In the genomic region with DNA sequence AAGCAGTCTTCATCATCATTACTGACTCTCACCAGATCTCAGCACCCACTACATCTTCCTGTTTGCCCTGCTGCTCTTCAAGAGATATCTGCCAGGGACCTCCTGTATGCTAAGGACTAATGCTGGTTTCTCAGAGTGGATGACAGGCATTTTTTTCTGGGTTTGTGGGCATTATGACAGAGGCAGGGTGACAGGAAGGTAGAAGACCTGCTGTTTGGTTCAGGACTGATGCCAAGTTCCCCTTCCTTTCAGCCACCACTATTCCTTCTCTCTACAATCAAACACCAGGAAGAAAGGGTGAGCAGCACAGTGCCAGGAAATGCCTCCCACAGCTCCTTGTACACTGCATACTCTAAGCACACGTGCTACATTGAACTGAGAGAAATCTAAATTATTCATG, we compare ENCODE assay signal across 14 mouse cellular contexts.
DNase-seq lines count a peak whose midpoint lies in the region; ATAC-seq and TF ChIP-seq lines count a peak whose summit lies in the region.
"Had no signal": no experiment of that assay in that cellular context is flagged by ENCODE, and none has a peak within 500 bp of the region (broad histone marks: within the 10 kb centered on the region; RNA-seq: fewer than 3 reads in every experiment).

No protein-coding gene starts in this region.

- H3K4me2 ChIP-seq in heart, embryonic 14.5 days (ENCODE audit: low read length): no peak overlapping the region
- H3K4me2 ChIP-seq in heart, embryonic 12.5 days: no peak overlapping the region
- H3K4me2 ChIP-seq in midbrain, postnatal 0 days (ENCODE audit: low read depth, low read length, poor library complexity, severe bottlenecking): no peak overlapping the region
- H3K4me2 ChIP-seq in midbrain, embryonic 13.5 days (replicated peaks): no peak overlapping the region
- H3K4me2 ChIP-seq: embryonic facial prominence, embryonic 15.5 days had no signal

- no peak overlapping the region for H3K4me3 ChIP-seq in heart, embryonic 14.5 days (ENCODE audit: control insufficient read depth in 1 of 2, insufficient read depth in 1 of 2, low read depth in 1 of 2, low read length in 2 of 2)
- no peak overlapping the region for H3K4me3 ChIP-seq in heart, embryonic 12.5 days
- no peak overlapping the region for H3K4me3 ChIP-seq in midbrain, postnatal 0 days (ENCODE audit: low read depth, low read length)
- no peak overlapping the region for H3K4me3 ChIP-seq in midbrain, embryonic 13.5 days (replicated peaks)
- H3K4me3 ChIP-seq: embryonic facial prominence, embryonic 15.5 days had no signal

- no peak for TF ChIP-seq CTCF in midbrain, postnatal 0 days (IDR thresholded peaks at IDR 0.05)

- no peaks in the 10 kb centered on the region for H3K36me3 ChIP-seq in heart, embryonic 14.5 days (ENCODE audit: control insufficient read depth, insufficient read depth, low read length)
- H3K36me3 ChIP-seq in heart, embryonic 12.5 days: no peaks in the 10 kb centered on the region
- H3K36me3 ChIP-seq in midbrain, postnatal 0 days (ENCODE audit: insufficient read depth, low read length): no peaks in the 10 kb centered on the region
- H3K36me3 ChIP-seq in midbrain, embryonic 13.5 days: 0 out of 2 replicates have a peak, but pooled peaks cover 4% of the 10 kb centered on the region
- H3K36me3 ChIP-seq: embryonic facial prominence, embryonic 15.5 days had no signal

- no peaks in the 10 kb centered on the region for H3K27me3 ChIP-seq in heart, embryonic 14.5 days (ENCODE audit: control insufficient read depth, insufficient read depth, low read length)
- no peaks in the 10 kb centered on the region for H3K27me3 ChIP-seq in heart, embryonic 12.5 days (replicated peaks)
- no peaks in the 10 kb centered on the region for H3K27me3 ChIP-seq in midbrain, postnatal 0 days (ENCODE audit: insufficient read depth, low read length)
- H3K27me3 ChIP-seq in midbrain, embryonic 13.5 days: no peaks in the 10 kb centered on the region
- H3K27me3 ChIP-seq: embryonic facial prominence, embryonic 15.5 days had no signal

- H3K9me3 ChIP-seq in heart, embryonic 14.5 days (ENCODE audit: control insufficient read depth, low read length): no peaks in the 10 kb centered on the region
- no peaks in the 10 kb centered on the region for H3K9me3 ChIP-seq in heart, embryonic 12.5 days (replicated peaks)
- H3K9me3 ChIP-seq in midbrain, postnatal 0 days (ENCODE audit: low read length): no peaks in the 10 kb centered on the region
- H3K9me3 ChIP-seq in midbrain, embryonic 13.5 days: no peaks in the 10 kb centered on the region
- H3K9me3 ChIP-seq: embryonic facial prominence, embryonic 15.5 days had no signal

- peaks cover 3 to 33% of the 10 kb centered on the region in 2 experiments; a peak in 3 of 4 replicates for H3K4me1 ChIP-seq in heart, embryonic 14.5 days (ENCODE audit: control insufficient read depth in 2 of 2, insufficient read depth in 2 of 2, low read length in 2 of 2)
- H3K4me1 ChIP-seq in heart, embryonic 12.5 days (replicated peaks): peaks cover 43% of the 10 kb centered on the region
- no peaks in the 10 kb centered on the region; the same call in 1 of the 2 replicates for H3K4me1 ChIP-seq in midbrain, postnatal 0 days (ENCODE audit: insufficient read depth, low read length)
- peaks cover 29% of the 10 kb centered on the region for H3K4me1 ChIP-seq in midbrain, embryonic 13.5 days (replicated peaks)

- peak; percentile 66 for DNase-seq in midbrain, postnatal 0 days (ENCODE audit: low spot score)
- peak; percentile 47 to 64 for DNase-seq in cerebellum, postnatal 25 days
- no peak for DNase-seq in frontal cortex, postnatal 14 days (ENCODE audit: low spot score in 2 of 2)
- DNase-seq in kidney, postnatal 10 days: no peak
- DNase-seq: adrenal gland, adult 8-10 months; kidney, adult 8-10 months; lung, postnatal 14 days; right cerebral cortex, postnatal 25 days had no signal

- no peak for ATAC-seq in heart, embryonic 14.5 days (ENCODE audit: insufficient number of reproducible peaks, insufficient read depth, low FRiP score, low read depth)
- ATAC-seq in heart, embryonic 12.5 days (ENCODE audit: insufficient number of reproducible peaks, low FRiP score): no peak
- ATAC-seq in midbrain, postnatal 0 days (ENCODE audit: low FRiP score): no peak
- no peak for ATAC-seq in midbrain, embryonic 13.5 days
- peak; percentile 64 for ATAC-seq in megakaryocyte-erythroid progenitor cell, adult 5-6 weeks (replicated peaks; ENCODE audit: low FRiP score, low TSS enrichment, poor library complexity, severe bottlenecking)
- ATAC-seq: CD4-positive, CD25-positive, alpha-beta regulatory T cell, adult 4 months had no signal

- WGBS in heart, embryonic 14.5 days: 52% methylated on average over 1 of the region's 1 CpGs
- WGBS in heart, embryonic 12.5 days: 63% methylated on average over 1 of the region's 1 CpGs
- 25% methylated on average over 1 of the region's 1 CpGs for WGBS in midbrain, postnatal 0 days
- 54% methylated on average over 1 of the region's 1 CpGs for WGBS in midbrain, embryonic 13.5 days

- peak overlapping the region; percentile 11; the same call in 1 of the 2 replicates for H3K9ac ChIP-seq in heart, embryonic 14.5 days (ENCODE audit: low read length)
- no peak overlapping the region for H3K9ac ChIP-seq in heart, embryonic 12.5 days
- H3K9ac ChIP-seq in midbrain, postnatal 0 days (replicated peaks; ENCODE audit: low read length, poor library complexity, severe bottlenecking): no peak overlapping the region
- H3K9ac ChIP-seq in midbrain, embryonic 13.5 days (replicated peaks): no peak overlapping the region
- H3K9ac ChIP-seq: embryonic facial prominence, embryonic 15.5 days had no signal

- H3K27ac ChIP-seq in heart, embryonic 14.5 days (replicated peaks in 1 of 2; ENCODE audit: control insufficient read depth in 1 of 2, insufficient read depth in 1 of 2, low read depth in 2 of 2, low read length in 2 of 2): no peak overlapping the region; a peak in 1 of 4 replicates
- H3K27ac ChIP-seq in heart, embryonic 12.5 days (ENCODE audit: poor library complexity, severe bottlenecking): no peak overlapping the region
- no peak overlapping the region for H3K27ac ChIP-seq in midbrain, postnatal 0 days (ENCODE audit: low read depth, low read length)
- H3K27ac ChIP-seq in midbrain, embryonic 13.5 days: no peak overlapping the region
- H3K27ac ChIP-seq: embryonic facial prominence, embryonic 15.5 days had no signal

Comparison
In these comparisons a context has a peak if more than half of its experiments do, and no peak if none do; other contexts are left out.
1. DNase-seq: peak in midbrain, postnatal 0 days (single experiment) and cerebellum, postnatal 25 days (2 of 2); none in frontal cortex, postnatal 14 days (0 of 2) and kidney, postnatal 10 days (single experiment).